Mouse (Mus musculus): ENCODE results near the gene Dlg5. TPM values are rescaled to one million over a fixed set of nuclear protein-coding genes. Genes with fewer than 3 reads are reported as not detected.

The Dlg5 gene
- total RNA-seq (2021) = 10 to 100 TPM; 24.5 to 26.6 TPM

DNA sequence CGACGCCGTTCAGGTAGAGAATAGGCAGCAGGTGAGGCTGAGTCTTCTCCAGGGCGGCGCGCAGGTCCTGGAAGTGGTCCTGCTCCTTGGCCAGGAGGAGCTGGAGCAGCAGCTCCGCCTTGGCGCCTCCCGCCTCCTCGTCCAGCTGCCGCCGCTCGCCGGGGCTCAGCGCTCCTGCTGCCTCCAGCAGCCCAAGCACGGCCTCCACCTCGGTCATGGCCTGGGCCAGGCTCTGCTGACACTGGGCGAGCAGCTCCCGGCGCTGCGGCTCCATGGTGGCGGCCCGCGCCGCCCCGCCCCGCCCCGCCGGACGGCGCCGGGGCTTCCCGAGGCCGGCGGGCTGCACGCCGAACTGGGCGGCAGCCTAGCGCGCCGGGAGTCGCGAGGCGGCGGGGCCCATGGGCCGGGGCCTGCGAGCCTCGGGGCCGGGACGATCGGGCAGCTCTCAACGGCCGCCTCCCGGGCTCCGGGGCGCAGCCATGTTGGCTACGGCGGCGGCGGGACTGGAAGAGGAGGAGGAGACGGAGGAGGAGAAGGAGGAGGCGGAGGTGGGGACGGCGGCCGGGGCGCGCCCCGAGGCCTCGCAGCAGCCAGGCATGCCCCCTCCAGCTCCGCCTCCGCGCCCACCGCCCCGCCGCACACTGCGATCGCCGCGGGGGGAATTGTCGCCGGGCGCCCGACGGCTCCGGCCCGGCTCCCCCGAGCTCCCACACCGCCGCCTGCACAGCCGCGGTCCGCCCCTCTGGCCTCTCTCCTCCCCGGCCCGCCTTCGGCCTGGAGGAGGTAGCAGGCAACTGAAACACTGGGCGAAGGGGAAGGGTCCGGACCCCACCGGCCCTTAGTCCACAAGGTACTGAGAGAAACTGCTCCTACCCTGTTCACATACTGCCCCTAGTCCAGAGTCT, at the start of gene Dlg5:
Gene Dlg5 (minus strand): TSS at position 744 of the 905 bp plus-strand sequence.
- DNase-seq = peak; percentile 69

DNA sequence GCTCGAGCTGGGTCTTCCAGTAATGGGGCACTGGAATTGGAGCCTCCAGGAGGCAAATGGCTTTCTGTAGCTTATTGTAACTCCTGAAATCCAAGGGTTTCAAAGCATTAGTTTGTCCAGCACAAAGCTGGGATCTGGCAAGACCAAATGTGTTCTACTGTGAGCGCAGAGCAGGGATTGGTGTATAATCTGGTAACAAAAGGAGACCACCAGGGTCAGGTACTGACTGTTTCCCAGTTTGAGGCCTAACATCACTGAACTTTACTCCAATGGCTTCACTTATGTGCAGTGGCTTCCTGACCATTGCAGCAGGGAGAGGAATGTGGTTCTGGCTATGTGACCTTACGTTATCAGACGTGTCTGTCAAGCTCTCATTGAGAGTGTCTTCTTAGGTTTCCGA, 47.9 kb upstream of the Dlg5 start:
- no peak for DNase-seq

DNA sequence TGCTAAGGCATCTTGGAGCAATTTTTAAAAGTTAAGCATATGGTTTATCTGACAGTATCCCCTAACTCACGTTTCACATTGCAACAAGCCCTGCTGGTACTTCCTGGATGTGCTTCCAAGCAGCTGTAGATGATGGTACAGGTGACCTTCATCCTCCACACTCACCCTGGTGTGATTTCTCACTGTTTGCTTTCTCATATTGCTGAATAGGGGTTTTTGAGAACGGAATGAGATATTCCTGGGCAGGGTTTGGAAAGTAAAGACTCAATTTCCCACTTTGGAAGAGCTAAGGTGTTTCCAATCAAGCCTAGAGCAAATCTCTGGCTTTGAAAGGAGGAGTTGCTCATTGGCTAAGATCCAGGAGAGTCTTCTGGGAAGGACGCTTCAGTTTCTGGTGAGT, 47.2 kb upstream of the Dlg5 start, which contains the start of gene E330034G19Rik:
Gene E330034G19Rik (plus strand): TSS at position 301 of the 400 bp plus-strand sequence.
- no peak for DNase-seq

DNA sequence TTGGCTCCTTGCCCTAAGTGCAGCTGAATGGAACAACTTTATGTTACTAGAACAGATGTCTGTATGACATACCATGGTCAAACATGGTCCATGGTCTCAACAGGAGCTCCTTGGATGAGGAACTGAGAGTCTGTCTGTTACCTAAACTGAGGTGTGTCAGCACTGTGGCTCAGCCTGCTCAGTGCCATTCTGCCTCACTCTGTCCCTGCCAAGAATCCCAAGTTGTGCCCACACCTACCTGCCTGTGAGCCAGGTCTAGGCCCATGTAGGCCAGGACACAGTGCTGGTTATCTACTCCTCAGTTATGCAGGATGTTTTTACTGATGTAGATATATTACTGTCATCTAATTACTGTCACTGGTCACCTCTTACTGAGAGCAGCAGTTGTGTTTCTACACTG, 45.0 kb upstream of the Dlg5 start:
- no peak for DNase-seq

DNA sequence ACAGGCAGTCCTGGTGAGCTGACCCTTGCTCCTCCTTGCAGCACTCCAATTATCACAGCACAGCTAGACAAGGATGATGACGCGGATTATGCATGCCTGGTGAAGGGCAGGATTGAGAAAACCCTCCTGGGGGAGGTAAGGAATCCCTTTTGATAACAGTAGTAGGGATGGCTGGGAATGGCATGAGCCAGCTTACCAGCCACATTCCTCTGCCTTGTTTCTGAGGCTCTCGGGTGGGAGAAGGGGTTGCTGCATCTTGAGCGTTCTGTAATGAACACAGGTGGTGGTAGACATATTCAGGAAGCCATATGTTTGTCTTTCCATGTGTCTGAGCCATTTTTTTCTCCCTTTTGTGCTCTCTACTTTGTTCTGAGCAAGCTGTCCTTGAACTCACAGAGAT, 40.4 kb upstream of the Dlg5 start:
- DNase-seq = no peak

DNA sequence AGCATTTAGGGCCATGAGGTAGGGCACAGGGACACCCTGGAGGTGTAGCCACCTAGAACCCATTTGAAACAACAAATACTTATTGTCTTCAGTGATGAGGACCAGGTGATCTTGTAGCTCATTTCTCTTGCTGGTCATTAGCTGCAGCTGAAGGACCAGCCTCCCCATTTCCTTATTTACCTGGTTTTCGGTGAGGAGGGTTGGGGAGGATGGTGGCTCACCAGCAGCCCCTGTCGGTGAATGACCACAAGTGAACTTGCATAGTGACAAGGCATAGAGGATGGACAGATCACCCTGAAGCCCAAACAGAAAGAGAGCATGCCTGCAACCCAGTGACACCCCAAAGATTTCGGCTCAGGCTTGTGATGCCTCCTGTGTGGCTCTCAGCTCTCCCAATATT, 36.6 kb upstream of the Dlg5 start:
- no peak for DNase-seq

DNA sequence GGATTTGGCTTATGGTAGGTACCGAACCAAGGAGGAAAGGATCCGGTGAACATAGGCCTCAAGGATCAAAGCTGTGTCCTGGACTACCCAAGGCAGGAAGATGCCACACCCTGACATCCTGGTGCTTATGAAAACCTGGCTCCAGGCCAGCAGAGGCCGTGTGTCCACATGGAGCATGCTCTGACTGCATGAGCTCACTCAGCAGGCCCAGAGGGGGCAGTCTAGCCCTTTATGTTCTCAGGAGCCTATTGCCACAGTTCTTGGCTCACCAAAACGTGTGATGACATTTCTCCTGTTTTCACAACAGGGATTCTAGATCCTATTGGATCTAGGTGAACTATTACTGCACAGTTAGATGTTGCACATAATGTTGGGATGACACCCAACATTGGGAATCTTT, 35.6 kb upstream of the Dlg5 start:
- DNase-seq = peak; percentile 6

DNA sequence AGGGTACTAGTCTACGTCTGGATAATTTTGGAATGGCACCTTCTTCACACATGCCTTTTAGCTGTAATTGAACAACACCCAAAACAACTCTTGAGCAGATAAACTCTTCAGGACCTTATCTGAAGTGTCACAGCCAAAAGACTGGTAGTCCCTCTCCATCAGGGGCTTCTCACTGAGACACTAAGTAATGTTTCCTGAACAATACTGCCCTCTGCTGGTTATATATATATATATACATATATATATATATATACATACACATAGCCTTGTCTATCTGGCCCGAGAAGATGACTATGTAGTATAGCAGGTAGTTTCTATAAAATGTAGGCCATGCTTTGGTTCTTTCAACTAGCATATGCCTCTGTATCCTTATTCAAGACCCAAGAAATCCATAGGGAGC, 29.8 kb upstream of the Dlg5 start:
- DNase-seq = no peak

DNA sequence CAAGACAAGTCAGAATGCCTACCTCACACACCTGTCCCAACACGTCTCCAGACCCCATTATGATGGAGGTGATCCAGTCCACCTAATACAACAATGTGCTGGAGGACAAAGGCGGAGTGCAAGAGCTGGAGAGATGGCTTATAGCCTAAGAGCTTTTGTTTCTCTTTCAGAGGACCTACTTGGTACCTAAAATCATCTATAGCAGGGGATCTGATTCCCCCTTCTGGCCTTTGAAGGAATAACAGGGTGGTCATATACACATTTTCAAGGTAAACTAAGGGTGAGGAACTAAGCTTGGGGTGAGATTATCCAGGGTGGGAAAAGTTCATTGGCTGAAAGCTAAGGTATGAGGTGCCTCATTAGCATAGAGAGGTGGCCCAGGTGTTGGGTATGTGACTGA, 27.9 kb upstream of the Dlg5 start:
- DNase-seq = peak; percentile 33

DNA sequence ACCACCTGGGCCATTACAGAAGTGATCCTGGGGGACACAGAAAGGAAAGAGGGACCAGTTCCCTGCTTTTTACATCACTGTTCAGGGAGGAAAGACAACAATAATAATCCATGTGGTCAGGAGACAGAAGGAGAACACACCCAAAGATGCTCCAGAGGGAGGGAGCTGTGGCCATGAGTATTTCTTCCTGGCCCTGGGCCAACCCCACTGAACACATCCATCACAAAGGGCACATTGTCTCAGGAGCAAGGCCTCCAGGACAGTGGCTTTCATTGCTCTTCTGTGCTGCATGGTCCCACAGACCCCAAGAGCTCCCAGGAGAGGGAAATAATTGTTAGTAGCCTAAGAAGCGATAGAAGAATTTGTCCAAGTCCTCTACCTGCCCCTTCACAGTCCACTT, 23.9 kb upstream of the Dlg5 start:
- no peak for DNase-seq

DNA sequence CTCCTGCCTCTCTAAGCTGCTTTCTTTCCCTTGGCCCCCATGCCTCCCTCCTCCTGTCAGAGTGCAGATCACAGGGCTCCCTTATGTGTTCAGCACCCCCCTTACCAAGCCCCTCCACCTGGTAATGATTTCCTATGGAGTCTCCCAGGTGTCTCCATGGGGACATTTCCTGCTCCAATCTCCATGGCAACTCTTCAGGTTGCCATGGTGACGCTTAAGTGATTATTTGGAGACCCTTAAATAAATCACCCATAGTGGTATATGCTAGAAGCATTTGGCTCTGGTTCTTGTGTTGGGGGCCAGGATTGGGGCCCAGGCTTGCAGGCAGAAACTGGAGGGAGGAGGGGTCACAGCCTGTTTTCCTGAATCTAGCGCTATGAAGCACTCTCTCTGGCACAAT, 17.2 kb upstream of the Dlg5 start:
- no peak for DNase-seq

DNA sequence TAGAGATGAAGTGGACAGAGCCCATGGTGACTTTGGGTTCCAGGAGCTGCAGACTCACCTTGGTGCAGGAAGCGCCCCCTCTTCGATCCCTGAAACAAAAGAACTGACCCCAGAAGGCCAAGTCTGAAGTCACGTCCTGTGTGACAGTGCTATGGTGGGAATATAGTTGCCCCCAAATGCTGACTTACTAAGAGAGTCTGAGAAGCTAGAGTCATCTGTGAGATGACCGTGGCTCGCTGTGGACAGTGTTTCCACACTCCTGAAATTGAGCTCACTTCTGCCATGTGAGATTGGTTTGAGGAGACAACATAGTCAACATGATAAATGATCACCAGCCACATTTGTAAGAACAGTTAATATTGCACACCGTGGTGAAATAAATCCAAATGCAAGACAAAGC, 16.7 kb upstream of the Dlg5 start:
- DNase-seq = no peak

DNA sequence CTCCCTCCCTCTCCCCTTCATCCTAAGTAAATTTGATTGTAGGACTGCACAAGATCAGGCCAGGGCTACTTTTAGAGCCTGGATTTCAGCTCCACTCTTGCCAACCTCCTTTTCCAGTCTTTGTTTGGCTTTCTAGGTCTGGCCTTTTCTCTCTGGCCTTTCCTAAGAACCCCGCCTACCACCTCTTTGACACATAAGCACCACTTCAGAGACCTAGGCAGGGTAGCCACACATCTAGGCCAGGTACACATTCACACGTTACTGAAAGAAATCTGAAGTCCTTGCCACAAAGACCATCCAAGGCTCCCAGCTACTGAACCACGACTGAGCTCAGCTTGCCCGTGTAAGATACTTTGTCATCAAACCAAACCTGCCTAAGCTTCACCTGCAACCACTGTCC, 14.7 kb upstream of the Dlg5 start:
- DNase-seq = no peak

DNA sequence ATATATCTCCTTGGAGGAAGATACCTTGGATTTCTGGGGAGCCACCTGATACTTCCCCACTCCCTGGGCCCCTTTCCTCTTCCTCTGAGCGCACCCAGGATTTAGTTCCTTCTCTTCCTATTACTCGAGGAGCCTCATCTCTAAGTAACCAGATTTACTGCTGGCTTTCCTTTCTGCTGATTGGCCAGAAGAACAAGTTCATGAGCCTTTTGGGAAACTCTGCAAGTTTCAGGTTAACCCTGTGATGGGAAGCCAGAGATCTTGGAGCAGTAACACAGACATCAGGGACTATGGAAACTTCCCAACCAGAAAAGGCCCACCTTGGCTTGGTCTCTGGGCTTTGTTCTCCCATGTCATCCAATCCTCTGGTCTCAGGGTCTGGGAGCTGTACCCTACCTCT, 10.2 kb upstream of the Dlg5 start:
- no peak for DNase-seq

DNA sequence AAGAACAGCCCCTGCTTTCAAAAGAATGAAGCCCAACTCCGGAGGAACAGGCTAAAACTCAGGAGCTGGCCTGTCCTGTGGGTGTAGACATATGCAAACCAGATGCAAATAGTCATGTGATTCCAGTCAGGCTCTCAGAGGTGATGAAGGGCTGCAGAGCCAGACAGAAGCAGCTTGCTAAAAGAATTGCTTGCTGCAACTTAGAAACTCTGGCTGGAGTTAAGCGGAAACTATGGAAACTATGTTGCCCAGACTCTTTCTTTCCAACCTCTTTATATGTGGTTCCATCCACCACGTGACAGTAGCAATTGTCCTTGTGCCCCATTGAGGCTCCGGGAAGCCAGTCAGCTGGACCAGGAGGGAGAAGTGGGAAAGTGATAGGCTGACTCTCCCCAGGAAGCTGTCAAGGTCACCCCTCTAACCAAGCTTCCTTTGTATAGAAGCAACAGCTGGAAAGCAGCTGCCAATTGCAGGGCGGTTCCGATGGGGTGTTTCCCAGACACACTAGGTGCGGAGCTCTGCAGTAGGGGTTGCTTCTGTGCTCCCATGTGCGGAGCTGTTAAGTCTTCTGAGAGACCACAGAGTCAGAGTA, 8.0 kb upstream of the Dlg5 start:
- DNase-seq = peak; percentile 40

DNA sequence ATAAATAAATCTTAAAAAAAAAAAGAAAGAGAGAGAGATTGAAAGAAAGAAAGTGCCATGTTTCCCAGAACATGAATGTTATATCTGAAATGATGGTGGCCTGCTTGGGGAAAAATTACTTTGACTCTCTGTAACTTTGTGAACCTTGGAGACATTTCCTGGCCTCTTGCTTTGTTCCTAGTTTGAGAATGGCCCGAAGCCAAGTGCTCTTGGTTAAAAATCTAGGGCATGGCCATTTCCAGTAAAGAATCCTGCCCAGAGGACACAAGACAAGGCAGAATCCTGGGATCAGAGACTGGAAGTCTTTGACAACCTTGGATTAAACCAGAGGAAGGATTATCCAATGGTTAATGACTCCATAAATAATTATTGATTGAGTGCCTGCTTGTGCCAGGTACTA, 5.6 kb upstream of the Dlg5 start:
- no peak for DNase-seq

DNA sequence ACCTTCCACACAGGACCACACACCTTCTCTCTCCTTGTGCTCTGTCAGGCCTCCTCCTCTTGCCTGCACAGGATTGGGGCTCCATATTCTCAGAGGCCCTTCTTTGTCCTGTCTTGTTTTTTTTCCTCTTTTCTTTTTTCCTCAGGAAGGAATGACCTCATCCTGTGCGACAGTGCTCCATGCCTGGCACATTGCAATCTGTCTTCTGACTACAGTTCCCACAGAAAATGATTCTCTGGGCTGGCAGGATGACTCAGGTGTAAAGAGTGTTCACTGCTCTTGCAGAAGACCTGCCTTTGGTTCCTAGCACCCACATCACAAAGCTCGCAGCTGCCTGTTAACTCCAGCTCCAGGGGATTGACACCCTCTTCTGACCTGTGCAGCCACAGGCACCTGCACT, 4.2 kb upstream of the Dlg5 start:
- DNase-seq = no peak

DNA sequence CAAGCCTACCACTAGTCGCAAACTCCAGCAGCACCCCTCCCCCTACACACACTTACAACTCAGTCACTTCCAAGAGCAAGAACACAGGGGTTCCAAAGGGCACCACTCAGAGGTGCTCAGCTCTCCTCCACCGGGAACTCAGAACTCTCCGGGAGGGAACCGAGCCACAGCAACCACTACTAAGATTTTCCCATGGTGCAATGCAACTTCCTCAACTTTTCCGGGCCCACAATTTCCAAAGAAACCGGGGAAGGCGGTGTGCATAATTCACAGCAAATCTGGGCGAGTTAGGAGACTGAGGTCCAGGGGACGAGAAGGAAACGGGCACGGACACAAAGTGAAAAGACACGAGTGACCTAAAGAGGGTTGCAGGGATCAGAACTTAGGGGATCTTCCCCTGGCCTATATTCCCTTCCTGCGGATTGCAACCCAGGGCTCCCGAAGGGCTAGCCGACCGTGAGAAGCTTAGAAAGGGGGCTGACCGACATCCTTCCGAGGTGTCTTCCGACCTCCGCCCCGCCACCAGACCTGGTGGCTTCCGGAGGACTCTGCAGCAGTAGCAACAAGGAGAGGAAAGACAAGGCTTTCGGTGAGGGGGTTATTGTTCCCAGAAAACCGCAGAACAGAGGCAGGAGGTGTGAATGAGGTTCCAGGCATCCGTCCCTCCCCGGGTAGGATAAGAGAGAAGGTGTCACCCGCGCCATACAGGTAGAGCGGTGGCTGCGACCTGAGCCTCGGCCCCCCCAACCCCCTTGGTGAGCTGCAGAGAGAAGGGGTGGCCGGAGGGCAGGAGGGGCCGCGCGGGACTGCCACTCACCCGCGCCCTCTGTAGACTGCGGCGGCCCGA, 1.2 kb downstream of the Dlg5 start:
- peak; percentile 18 for DNase-seq

DNA sequence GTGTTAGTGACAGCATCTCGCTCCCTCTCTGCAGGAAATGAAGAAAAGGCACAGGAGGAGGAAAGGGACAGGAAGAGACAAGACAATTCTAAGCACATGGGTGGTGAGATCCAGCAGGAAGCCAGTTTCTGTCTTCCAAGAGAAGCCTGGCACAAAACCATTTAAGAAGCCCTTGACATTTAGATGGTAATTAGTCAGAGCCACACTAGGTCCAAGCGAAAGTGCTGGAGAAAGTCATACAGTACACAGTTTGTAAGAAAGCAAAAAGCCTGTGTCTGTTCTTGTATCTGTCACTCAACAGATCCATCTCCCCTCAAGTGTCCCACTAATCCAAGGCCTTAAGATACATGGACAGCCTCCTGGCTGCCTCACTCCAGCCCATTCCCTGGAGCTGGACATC, 3.7 kb downstream of the Dlg5 start:
- no peak for DNase-seq

DNA sequence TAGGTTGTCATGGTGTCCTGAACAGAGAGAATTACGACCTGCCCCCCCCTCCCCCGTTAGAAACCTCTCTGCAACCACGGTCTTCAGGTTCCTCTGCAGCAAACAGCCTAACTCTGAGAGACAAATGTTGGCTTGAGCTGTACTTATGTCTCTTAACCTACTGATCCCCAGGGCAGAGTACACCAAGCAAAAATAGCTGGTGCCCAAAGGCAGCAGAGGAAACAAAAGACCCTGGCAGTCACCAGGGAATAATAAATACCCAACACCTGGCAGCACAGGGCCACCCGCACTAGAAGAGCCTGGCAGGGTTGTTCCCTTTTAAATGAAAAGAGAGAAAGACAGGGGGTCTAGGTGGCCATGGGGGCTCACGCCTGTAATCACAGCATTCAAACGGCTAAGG, 4.9 kb downstream of the Dlg5 start:
- DNase-seq = no peak

DNA sequence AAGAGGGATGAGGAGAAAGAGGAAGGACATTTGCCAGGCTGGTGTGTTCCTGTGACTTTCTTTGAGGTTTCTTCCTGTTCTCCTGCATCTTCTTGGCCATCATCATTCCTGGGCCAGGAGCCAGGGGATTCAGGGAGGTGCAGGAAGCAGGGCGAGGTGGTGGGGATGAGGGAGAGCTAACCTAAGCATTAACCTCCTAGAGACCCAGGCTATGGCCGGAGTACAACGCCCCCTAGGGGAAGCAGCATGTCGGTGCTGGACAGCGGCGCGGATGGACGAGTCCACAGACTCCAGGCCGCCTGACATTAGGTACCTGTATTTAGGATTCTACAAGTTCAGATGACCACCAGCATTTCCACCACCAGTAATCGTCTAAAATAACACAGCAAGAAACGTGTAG, 6.1 kb downstream of the Dlg5 start:
- peak; percentile 19 for DNase-seq

DNA sequence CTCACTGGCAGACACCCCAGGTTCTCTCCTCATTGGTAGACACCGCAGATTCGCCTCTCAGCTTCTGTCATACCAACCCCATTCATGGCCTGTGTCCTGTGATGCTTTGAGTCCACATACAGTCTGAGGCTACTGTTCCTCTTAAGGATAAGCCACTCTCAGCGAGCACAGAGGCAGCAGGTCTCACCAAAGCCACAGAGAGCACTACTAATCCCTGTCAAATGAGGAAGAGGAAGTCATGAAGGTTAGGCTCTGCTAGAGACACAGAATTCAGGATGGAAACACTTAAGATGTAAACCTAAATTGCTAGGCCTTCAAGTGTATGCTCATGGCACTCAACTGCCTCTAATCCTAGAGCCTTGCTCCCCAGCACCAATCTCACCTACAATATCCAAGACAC, 9.8 kb downstream of the Dlg5 start:
- DNase-seq = no peak

DNA sequence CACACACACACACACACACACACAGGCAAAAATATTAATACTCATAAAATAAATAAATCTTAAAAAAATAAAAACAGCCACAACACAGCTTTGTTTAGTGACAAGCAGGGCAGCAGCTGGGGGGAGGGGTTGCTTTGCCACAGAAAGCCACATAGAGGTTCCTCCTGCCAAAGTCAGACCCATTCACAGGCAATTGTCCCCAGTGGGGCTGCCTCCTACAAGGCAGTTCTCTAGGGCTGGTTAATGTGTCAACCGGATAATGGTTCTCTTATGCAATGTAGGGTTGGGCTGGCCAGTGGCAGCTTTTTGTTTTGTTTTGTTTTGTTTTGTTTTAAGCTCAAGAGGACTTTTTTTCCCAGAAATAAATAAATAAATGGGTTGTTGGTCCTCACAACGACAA, 11.3 kb downstream of the Dlg5 start:
- no peak for DNase-seq
